Mouse (Mus musculus) kidney, adult 8-10 months (tissue): Measurements from ENCODE around the gene Lzic.
"Not testable (repeated sequence)": the region's sequence is repeated elsewhere in the genome, so short reads cannot be mapped to it uniquely, and the experiment has no call there.

Experiments
- DNase-seq, 2 experiments: peaks; one replicate each; pipeline ENCODE4 v3.0.0; 2022

Lzic gene

DNA sequence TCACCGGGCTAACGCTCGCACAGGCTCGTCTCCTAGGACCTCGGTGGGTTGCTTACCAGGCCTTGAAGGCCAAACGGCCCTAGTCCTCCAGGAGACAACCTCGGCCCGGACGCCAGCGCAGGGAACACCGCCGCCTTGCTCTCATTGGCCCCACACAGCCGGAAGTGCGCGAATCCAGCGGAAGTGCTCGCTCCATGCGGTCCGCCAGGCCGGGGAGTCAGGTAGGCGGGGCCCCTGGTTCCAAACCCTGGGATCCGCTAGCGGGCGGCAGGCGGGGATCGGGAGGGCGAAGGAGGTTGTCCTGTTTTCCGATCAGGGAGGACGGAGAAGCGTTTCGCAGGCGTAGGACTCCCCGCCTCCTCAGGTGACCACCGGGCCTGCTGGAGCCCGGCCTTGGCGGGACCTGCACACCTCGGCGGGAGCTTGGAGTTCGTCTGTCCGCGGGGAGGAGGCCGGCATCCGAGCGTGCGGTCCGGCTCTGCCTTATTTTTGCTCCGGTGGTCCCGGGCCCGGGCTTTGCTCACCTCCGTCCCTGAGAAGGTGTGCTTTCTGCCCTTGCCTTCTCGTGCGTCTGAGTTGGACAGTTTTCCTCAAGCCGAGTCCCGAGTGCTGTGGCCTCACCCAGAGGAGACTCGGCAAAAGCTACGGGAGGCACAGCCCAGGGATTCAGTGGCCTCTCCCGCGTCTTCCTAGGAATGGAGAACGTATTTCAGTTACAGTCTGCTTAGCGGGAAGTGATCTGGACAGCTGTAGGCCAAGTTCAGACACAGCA, at the start of gene Lzic, which contains the start of gene Nmnat1:
Gene Lzic, plus strand, starts transcription at position 177 of the 772 bp plus-strand sequence.
Gene Nmnat1, minus strand, starts transcription at position 150 of the 772 bp plus-strand sequence.
- peak; percentile 91 to 93 for DNase-seq

DNA sequence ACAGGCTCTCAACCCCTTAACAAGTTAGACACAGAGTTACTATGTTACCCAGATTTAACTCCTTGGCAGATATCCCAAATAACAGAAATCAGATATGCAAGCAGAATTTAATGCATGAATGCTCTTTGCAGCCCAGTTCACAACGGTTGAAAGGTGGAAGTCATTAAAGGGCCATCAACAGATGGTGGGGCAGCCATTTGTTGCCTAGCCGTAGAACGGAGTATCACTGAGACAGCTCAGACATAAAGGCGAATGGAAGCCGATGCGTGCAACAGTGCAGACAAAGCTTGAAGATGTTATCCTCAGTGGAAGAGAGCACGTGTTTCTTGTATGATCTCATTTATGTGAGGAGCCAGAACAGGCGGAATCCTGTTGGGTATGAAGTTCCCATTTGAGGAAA, 44.5 kb upstream of the Lzic start:
- no peak for DNase-seq

DNA sequence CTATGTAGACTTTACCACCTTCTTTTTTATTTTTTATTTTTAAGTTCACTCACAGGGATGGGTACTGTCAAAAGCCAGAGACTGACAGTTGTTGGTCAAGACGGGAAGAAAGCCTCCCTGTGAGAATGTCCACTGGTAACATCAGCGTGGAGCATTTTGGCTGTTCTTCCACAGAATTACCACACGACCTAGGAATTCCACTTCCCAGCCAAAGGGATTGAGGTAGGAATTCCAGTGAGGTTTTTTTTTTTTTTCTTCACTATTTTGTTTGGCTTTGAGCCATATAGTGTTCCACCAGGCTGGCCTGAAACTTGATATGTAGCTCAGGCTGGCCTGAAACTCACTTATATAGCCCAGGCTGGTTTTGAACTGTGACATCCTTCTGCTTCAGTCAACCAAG, 42.6 kb upstream of the Lzic start:
- no peak for DNase-seq

DNA sequence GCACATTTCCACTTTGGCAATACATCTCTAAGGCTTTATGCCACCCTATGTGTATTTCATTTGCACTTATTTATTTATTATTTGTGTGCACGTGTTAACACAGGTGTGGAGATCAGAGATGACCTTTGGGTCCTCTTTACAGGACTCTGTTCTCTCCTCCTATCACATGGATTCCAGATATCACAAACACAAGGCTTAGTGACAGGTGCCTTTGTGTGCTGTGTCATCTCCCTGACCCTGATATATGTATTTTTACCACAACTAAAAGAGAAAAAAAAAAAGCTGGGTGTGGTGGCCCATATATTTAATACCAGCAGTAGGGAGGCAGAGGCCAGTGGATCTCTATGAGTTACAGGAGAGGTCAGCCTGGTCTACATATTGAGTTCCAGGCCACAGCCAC, 40.6 kb upstream of the Lzic start:
- no peak for DNase-seq

DNA sequence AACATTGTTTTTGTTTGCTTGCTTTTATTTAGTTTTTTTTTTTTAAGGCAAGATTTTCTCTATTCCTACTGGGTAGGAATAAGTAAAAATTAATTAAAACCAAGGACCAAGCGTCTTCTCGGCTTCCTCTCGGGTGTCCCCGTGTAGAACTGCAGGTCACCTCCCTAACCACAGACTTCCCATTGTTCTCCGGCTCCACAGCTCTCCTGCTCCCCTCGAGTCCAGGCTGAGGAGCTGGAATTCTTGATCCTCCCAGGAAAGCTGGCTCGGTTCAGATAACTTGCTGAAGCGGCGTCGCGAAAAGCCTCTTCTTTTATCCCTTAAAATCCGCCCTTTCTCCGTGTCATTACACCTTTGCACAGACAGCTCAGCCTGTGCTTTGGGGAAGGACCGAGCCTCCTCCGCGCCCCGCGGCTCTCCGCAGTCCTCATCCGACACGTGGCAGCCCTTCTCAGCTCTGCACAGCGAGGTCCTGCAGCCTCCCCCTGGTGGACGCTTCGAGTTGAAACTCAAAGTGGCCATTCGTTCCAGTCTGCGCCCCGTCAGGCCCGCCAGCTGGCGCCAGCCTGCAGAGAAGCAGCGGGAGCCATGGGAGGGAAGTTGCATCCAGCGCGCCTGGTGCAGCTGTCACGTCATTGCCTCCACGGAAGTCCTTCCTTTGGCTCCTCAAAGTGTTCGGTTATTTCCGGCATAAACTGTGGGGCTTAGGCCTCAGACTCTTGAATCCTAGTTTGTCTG, 39.9 kb upstream of the Lzic start:
- DNase-seq: peak; percentile 88 to 91

DNA sequence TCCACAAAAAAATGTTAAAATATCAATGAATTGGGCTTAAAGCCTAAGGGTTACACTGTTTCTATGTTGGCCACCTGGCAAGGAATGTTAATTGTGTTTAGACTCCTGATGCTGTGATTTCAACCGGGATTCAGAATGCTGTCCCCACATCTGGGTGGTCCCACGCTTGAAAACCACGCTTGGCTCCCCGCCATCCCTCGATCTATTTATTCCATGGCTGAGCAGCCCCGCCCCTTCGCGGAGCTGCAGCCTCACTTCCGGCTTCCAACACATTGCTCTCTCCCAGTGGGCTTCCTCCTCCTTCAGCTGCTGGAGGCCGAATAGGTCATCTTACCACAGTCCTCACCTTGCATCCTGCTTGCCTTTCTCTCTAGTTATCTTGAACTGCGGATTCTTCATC, 39.2 kb upstream of the Lzic start:
- DNase-seq: peak in 1 of 2 experiments; percentile 28

DNA sequence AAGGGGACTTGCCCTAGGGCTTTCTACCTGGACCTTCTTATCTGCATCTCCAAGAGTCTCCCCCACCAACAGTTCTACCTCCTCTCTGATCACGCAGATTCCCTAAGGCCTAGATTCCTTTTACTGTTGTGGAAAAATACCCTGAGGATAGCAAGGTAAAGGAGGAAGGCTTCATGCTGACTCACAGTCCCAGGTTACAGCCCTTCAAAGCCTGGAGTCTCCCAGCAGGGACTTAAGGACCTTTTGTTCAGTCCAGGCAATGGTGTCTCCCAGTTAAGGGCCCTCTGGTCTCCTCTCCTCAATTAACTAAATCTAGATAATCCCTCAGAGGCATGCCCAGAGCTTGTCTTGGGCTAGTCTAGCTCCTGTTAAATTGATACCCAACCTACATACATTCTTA, 38.7 kb upstream of the Lzic start:
- DNase-seq: no peak

DNA sequence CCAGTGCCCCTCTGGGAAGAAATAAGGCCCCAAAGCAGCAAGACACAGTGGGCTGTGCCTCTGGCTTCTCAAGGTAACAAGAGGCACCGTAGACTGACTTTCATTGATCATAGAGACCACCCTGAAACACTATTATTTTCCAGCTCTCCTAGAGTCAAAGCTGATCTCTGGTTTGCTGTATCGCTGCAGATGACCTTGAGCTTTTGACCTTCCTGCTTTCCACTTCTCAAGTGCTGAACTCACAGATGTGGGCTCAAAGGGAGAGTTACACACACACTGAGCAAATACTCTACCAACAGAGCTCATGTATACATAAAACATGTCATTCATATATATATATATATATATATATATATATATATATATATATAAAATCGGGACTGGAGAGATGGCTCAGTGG, 34.4 kb upstream of the Lzic start:
- no peak for DNase-seq

DNA sequence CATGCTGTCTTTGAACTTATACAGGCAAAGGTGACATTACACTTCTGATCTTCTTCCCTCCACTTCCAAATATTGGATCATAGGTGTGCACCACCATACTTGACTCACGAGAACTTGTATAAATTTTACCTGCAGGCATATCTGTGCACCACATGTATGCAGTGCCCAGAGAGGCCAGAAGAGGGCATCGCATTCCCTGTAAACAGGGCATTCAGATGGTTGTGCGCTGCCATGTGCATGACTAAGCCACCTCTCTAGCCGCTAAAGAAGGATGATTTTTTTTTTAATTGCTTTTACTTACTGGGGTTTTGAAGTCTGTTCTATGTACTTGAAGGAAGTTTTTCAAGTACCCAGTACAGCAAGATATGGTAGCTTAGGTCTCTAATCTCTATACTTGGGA, 31.4 kb upstream of the Lzic start:
- peak in 1 of 2 experiments; percentile 64 for DNase-seq

DNA sequence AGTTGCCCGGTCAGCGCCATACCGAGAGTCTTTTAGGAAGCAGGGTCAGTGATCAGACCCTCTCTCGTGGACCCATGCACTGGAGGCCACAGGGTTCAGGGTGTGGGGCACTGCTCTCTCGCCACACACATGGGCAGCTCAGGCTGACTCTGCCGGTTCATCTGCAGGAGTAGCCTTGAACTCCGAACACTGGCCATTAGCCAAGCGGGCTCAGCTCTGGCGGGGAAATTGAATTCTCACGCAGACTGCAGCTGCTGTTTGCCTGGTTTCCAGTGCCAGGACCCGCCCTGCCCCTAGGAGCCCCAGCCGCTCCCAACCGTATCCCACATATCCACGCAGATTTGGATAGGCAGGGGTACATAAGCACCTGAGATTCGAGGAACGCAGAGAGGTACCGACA, 30.8 kb upstream of the Lzic start:
- DNase-seq: peak in 1 of 2 experiments; percentile 28

DNA sequence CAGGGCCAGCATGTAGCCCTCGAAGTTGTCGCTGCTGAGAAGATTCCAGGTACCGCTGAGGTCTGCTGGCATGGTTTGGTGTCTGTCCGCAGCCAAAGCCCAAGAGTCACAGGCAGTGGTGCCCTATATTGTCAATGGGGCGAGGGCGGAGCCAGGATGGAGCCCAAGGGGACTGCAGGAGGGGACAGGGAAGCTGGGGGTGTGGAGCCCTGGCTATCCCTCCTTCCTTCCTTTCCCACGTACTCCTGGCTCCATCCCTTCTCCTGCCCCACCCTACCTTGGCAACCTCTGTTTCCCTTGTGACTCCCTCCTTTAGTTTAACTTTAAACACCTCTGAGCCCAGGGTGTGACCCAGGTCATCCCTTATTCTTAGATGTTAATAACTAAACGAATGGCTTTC, 30.1 kb upstream of the Lzic start, which contains the start of gene Rbp7:
Gene Rbp7, minus strand, starts transcription at position 100 of the 400 bp plus-strand sequence.
- no peak for DNase-seq

DNA sequence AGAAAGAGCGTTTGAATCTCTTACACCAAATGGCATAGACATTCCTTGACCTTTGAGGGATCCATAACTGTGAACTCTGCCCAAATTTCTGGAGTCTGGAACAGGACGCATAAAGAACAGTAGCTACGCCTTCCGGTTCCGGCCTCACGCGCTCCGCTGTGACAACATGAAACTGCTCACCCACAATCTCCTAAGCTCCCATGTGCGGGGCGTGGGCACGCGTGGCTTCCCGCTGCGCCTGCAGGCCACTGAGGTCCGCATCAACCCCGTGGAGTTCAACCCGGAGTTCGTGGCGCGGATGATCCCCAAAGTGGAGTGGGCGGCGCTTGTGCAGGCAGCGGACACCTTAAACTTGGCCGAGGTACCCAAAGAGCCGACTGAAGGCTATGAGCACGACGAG, 27.9 kb upstream of the Lzic start:
- not testable (repeated sequence) for DNase-seq

DNA sequence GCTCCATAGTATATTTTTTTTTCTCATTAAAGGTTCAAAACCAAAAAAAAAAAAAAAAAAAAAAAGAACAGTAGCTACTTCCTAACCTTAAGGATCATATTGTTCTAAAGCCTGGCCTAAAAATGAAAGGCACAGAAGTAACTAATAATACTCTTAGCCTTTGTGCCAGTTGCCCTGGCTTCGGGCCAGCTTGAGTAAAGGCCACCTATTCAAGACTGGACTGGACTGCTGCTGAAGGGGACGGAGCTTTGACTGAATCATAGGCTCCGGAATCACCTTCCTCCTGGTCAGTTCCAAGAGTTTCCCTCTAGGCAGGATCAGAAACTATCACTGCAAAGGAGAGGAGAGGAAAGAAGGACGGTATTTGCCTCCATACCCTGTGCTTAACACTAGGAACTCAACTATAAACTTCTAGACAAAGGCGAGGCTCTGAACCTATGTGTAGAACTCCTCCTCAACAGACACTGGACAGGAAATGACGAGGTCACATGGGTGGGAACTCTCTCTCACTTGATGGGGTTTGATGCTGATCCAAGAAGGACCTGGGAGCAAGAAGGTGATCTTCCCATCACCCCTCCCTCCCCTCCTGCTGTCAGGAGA, 27.1 kb upstream of the Lzic start:
- peak; percentile 50 to 72 for DNase-seq

DNA sequence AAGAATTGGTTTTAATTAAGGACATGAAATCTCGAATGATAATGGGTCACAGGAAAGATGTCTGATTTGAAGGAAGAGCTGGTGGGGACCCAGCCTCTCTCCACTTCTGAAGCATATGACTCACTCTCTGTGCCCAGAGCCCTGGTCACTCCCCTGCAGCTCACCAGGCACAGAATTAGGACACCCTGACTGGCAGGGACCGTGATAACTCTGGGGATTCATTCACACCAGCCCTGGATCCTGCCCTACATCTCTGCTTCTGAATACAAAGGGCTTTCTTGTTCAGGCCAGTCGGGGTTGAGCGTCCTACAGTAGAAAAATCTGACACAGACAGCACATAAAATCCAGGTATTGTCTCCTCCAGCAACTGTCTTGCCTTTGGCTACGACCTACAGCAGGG, 26.5 kb upstream of the Lzic start:
- DNase-seq: no peak

DNA sequence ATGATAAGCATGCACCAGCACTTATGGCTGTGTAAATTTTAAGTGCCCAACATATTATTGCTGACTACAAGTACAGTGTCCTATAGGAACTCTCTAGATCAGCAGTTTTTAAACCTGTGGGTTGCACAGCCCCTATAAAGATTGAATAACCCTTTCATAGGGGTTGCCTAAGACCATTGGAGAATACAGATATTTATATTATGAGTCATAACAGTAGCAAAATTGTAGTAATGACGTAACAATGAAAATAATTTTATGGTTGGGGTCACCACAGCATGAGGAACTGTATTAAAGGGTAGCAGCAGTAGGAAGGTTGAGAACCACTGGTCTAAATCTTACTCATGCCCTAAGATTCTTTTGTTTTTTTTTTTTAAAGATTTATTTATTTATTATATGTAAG, 25.6 kb upstream of the Lzic start:
- no peak for DNase-seq

DNA sequence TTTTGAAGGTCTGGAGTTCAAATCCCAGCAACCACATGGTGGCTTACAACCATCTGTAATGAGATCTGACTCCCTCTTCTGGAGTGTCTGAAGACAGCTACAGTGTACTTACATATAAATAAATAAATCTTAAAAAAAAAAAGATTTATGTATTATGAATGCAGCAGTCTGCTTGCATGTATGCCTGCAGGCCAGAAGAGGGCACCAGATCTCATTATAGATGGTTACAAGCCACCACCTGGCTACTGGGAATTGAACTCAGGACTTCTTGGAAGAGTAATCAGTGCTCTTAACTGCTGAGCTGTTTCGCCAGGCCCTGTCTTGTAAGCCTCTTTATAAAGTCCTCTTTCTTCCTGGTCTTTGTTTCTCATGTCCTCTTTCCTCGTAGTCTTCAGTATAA, 24.6 kb upstream of the Lzic start:
- DNase-seq: not testable (repeated sequence)

DNA sequence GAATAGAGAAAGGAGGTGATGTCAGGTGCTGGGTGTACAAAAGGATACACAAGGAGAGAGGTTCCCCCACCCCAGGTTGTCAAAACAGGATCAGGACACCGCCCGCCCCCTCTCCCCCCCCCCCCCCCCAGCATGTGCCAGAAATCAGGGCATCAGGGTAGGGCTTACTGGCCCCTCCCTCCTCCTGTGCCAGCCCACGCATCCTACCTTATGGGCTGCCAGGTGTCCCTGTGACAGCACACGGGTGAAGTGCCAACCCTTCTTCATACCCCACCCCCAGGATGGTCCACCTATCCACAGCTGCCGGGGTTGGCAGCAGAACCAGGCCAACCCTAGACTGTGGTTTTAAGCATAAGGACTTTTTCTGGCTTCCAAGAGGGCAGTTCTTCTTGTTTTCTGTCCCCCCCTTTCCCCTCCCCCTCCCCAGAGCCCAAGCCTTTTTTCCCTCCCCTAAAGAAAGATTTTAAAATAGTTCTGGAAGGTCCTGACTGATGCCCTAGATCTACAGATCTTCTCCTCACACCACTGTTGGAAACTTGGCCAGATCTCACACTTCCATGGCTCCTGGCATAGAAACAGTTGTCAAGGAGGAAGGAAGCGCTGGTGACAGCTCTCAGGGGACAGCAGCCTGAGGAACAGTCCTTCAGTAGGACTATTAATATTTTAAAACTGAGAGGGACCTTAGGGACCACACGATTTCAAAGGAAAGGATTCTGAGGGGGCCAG, 23.3 kb upstream of the Lzic start:
- no peak for DNase-seq

DNA sequence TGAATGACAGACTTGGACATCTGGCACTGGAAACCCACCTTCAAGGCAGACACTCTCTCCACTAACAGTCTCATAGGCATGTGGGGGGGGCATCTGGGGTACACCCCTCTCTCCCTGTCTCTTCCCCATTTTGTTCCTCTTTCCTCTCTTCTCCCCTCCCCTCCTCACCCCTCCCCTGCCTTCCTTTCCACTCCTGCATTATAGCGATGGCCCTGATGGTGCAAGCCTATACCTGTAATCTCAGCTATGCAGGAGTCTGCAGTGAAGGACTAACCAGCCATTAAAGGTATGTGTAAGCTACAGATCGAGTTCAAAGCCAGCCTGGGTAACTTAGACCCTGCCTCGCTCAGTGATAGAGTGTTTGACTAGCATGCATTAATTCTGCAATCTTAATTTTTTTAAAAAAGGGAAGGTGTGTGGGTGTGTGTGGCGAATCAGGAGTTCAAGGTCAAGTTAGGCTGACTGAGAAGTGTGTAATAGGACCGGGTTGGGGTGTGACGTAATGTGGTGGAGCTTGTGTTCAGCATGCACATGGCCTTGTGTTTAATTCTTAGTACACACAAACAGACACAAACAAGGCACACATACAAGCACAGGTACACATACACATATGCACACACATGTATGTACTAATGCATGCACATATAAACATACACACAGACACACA, 22.6 kb upstream of the Lzic start:
- DNase-seq: no peak

DNA sequence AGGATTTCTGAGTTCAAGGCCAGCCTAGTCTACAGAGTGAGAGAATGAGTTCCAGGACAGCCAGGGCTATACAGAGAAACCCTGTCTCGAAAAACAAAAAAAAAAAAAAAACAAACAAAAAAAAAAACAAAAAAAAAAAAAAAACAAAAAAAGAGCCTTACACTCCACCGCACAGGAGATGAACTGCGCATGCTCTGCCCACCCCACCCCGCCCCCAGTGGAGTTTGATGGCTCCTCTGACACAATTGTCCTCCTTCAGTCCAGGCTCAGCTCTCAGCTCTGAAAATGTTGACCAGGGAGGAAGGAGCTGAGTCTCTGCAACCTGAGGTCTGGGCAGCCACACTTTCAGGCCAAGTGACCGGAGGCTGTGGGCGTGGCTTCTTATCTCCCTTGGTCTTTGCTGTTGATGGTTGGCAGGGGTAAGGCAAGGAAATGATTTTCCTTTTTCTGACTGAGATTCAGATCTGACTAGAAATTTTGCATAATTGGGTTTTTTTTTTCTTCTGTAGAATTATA, 21.5 kb upstream of the Lzic start:
- no peak for DNase-seq

DNA sequence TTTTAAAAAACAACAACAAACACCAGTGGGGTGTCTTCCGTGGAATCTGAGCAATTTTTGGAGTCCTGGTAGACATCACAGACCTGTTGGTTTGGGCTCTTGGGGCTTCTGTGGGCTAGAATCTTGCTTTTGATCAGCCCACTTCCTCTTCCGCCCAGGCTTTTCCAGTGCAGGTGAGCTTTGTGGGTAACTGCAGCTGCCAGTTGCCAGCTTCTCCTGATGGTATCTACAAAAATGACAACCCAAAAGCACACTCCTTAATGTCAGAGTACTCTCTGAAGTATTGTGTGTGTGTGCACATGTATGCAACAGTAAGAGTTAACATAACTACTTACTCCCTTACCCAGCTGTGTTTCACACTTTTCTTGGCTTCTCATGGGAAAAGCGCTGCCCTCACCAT, 15.5 kb upstream of the Lzic start:
- DNase-seq: no peak

DNA sequence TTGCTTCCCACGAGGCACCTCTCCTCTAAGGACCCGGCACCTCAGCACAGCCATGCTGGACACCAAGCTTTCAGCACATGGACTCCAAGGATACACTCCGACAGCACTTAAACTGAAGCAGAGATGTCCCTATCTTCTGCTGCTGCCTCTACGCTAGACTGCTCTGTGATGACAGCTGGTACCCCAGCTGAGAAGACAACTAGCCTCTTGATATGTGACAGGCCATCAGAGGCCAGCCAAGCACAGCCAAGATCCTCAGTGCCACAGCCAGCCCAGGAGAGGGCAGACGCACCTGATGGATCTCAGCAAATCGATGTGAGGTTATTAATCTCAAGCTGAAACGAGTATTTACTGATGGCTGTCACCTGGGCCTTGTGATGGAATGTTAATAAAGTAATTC, 9.9 kb upstream of the Lzic start:
- DNase-seq: no peak

DNA sequence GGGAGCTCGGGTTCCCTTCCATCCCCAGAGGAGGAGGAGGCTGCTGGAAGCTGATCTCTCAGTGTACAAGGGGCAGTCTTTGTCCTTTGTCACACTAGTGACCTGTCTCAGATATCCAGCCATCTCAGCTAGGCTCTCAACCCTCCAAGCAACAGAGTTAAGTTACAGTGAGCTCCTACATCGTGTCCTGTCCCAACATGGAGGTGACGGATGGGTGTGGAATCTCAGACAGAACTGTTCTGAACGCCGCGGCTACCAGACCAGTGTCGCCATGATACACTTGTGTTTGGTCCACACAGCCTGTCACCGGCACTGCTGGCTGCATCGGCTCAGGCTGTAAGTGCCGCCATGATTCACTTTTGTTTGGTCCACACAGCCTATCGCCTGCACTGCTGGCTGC, 8.0 kb upstream of the Lzic start, which contains the start of gene Tmem274:
Gene Tmem274, plus strand, starts transcription at position 301 of the 400 bp plus-strand sequence.
- no peak for DNase-seq
